Mouse (Mus musculus): ENCODE results near the gene Ctsd.
"Not testable (repeated sequence)": the region's sequence is repeated elsewhere in the genome, so short reads cannot be mapped to it uniquely, and the experiment has no call there.

The Ctsd gene

DNA sequence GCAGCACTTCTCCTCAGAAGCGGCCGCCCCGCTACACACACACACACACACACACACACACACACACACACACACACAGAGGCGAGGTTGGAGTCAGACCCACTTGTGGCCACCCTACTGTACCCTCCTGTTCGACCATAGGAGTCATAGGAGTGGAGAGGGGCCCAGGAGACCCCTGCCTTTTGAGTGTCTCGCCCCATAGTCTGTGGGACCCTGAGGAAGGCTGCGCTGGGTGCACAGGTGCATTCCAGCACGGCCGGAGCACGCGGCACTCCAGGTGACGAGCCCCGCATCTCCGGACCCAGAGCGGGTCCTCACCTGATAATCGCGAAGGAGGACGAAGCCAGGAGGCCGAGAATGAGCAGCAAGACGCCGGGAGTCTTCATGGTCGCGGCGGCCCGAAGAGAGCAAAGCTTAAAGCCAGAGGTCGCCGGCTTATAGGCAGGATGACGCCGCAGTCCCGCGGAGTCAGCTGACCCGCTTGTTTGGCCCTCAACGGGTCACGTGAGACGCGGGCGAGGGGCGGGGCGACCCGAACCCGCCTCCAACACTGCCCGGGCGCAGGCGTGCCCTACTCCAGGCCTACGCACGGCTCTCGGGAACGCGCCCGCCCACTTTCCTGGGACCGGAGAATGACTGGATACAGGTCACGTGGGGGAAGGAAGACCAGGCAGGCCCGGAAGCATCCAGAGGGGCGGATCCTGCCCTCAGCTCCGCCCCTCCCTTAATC is at the start of gene Ctsd:
Gene Ctsd, minus strand, starts transcription at position 620 of the 730 bp plus-strand sequence.
- peak; percentile 84 for DNase-seq (ENCODE audit: low read depth)

DNA sequence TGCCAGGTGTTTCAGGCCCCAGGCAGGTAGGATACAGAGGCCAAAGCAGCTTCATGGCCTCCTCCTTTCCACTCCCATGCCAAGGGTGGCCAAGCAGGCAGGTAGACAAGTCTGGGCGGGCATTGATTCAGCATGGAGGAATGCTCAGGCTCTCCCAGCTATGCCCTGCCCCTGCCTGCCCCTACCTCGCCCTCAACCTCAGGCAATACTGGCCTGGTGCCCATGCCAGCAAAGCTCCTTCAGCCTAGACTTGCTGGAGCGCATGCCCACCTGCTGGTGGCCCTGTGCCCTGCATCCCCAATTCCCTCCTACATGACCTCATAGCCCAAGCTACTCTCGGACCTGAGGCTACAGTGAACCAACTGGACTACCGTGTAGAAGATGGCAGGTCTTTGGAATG is 49.5 kb upstream of the Ctsd start:
- DNase-seq (ENCODE audit: low read depth): no peak

DNA sequence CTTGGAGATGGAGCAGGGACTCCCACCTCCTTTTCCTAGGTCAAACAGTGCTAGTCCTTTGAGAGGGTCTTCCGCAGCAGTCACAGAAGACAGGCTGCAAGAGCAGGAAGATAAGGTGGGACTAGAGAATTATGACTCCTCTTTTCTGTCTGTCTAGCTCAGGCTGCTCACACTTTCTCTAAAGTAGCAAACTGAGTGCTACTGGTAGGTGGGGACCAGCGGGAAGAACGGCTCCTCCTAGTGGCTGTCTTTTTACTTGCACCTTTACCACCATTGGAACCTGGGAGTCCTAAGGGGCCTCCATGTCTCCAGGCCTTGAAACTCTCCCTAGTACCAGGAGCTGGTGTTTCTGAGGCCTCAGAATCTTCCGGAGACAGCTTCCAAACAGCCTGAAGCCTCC is 47.7 kb upstream of the Ctsd start:
- peak; percentile 63 for DNase-seq (ENCODE audit: low read depth)

DNA sequence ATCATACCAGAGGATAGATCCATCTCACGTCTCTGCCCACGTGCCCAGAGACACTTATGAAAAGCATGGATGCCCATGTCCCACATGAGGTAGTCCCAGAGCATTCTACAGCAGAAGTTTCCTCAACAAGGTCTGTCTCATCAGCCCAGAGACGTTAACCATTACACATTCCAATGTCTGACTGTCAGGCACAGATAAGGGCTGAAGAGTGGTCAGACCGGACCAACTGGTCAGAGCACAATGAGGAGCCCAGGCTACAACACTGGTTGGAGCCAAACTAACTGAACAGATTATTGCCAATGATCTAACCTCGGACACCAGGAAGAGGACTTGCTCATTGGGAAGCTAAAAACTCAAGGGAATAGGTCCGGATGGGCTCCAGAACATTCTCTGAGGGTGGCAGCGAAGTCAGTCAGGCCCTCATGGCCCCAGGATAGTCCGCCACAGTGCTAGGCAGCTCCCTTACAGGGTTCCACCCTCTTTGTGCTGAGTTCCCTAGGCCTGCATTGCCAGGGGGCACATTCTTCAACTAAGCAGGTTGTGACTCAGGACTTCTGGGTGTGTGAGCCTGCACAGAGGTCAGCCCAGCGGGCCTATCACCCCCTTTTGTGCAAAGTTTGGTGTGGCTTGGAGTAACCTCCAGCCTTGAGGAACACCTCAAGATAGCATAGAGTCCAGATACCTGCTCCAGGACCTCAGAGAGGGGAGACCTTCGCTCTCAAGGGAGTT is 46.5 kb upstream of the Ctsd start, which contains the start of gene Syt8:
Gene Syt8, plus strand, starts transcription at position 714 of the 729 bp plus-strand sequence.
- no peak for DNase-seq (ENCODE audit: low read depth)

- no peak for DNase-seq (ENCODE audit: low read depth)
Measured at GRCm38 (mm10) chr7:142433623-142434022, 45.8 kb upstream of the Ctsd start.

GRCm38 (mm10) chr7:142431106-142431505 is 43.3 kb upstream of the Ctsd start:
- no peak for DNase-seq (ENCODE audit: low read depth)

DNA sequence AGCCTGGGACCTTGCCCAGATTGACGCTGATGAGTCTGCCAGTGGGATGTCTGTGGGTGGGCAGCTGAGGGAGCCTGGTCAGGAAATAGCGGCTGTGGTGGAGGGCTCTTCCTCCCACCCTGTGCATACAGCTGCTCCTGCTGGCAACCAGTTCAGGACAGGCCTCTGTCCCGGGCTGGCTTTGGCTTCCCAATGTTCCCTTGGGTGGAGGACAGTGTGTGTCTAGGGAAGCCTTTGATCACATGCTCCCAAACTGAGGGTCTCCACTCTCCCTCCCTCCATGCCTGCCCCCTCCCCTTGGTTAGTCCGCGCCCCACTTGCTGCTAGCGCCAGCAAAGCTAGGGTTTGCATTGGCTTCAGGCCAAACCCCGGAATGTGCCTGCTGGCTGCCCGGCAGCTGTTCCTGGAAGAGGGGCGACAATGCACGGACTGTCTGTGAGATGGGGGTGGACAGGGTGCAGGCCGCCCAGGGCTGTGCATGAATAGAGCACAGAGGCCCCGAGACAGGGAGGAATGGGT is 42.4 kb upstream of the Ctsd start:
- DNase-seq (ENCODE audit: low read depth): no peak

DNA sequence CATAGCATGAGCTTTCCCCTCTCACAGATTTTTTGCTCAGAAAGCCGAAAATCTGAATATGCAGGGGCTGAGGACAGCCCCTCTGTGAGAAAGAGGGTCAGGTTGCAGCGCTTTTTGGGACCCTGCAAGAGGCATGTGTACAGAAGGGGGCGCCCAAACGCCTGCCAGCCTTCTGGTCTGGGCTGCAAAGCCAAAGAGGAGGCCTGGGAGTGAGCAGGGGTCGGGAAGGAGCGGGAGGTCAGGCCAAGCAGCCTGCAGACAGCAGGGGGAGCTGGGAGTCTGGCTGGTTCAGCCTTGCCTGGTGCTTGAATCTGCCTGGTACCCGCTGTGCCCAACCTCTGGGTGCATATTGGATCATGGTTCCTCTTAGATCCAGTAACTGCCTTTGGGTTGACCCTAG is 40.4 kb upstream of the Ctsd start:
- DNase-seq (ENCODE audit: low read depth): peak; percentile 41

GRCm38 (mm10) chr7:142425641-142426213 is 37.9 kb upstream of the Ctsd start:
- DNase-seq (ENCODE audit: low read depth): no peak

DNA sequence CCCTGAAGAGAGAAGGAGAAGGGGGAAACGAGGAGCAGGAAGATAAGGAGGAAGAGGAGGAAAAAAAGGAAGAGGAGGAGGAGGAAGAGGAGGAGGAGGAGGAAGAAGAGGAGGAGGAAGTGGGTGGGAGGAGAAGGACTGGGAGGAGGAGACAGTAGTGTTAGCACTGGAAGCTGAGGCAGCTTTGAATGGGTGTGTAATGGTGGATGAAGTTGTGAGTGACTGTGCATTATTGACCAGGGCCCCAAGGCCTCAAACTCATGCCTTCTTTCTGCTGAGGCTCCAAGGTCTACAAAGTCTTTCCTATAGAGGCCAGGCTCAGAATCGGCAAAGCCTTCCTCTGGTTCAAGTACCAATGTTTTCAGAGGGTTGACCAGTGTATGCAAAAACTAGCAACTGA is 34.0 kb upstream of the Ctsd start:
- DNase-seq (ENCODE audit: low read depth): no peak

GRCm38 (mm10) chr7:142419887-142420286 is 32.0 kb upstream of the Ctsd start:
- DNase-seq (ENCODE audit: low read depth): no peak

DNA sequence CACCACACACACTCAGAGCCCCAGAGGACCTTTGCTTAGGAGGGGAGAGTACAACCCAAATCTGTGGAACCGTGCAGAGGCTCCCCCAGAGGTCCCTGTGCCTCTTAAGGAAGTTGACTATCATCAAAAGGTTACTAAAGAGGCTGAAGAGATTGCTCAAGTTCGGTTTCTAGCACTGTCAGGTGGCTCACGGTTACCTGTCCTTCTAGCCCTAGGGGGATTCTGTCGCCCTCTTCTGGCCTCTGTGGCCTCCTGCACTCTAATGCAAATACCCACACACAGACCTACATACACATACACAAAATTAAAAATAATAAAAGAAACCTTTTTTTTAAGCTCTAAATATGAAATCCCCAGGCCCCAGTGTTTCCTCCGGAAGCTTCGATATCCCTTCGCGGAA is 30.8 kb upstream of the Ctsd start:
- no peak for DNase-seq (ENCODE audit: low read depth)

- no peak for DNase-seq (ENCODE audit: low read depth)
Measured at GRCm38 (mm10) chr7:142418027-142418426, 30.2 kb upstream of the Ctsd start.

DNA sequence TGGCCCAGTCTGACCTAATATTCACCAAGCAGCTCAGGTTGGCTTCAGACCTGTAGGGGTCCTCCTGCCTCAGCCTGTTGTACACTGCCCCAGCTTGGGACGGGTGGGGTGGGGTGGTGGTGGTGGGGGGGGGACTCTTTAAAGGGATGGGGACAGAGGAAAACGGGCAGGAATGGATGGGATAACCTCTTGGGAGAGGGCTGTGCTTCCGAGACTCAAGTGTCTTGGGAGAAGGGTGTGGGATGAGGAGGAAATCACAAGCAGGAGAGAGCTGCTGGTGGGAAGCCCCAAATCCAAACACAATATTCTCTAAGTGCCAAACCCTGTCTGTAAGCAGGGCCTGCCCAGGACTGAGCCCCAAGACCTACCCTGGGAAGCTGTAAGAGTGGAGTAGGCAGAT is 28.4 kb upstream of the Ctsd start:
- no peak for DNase-seq (ENCODE audit: low read depth)

GRCm38 (mm10) chr7:142415314-142415713 is 27.5 kb upstream of the Ctsd start:
- no peak for DNase-seq (ENCODE audit: low read depth)

GRCm38 (mm10) chr7:142413285-142413684 is 25.4 kb upstream of the Ctsd start:
- DNase-seq (ENCODE audit: low read depth): no peak

GRCm38 (mm10) chr7:142409603-142410002 is 21.8 kb upstream of the Ctsd start:
- no peak for DNase-seq (ENCODE audit: low read depth)

- DNase-seq (ENCODE audit: low read depth): no peak
Measured at GRCm38 (mm10) chr7:142408686-142409085, 20.8 kb upstream of the Ctsd start.

DNA sequence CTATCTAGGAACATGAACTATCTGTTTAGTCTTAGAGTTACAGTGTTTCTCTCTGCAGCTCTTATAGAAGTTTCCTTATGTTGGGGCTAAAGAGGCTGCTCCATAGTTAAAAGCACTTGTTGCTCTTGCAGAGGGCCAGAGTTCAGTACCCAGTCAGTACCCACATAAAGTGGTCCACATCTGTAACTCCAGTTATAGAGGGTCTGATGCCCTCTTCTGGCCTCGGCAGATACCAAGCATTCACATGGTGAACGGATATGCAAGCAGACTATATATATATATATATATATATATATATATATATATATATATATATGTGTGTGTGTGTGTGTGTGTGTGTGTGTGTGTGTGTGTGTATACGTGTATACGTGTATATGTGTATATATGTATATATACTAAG is 20.1 kb upstream of the Ctsd start:
- no peak for DNase-seq (ENCODE audit: low read depth)

DNA sequence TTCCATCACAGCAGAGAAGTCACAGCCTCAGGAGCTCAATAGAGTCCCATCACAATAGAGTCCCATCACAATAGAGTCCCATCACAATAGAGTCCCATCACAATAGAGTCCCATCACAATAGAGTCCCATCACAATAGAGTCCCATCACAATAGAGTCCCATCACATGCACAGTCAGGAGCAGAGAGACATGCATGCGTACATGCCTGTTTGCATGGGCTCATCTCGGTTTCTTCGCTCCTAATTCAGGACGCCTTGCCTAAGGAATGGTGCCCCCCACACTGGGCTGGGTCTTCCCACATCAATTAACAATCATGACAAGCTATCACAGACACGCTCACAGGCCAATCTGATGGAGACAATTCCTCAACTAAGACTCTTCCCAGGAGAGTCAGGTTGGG is 17.3 kb upstream of the Ctsd start:
- DNase-seq (ENCODE audit: low read depth): not testable (repeated sequence)

GRCm38 (mm10) chr7:142403591-142403990 is 15.8 kb upstream of the Ctsd start:
- no peak for DNase-seq (ENCODE audit: low read depth)

DNA sequence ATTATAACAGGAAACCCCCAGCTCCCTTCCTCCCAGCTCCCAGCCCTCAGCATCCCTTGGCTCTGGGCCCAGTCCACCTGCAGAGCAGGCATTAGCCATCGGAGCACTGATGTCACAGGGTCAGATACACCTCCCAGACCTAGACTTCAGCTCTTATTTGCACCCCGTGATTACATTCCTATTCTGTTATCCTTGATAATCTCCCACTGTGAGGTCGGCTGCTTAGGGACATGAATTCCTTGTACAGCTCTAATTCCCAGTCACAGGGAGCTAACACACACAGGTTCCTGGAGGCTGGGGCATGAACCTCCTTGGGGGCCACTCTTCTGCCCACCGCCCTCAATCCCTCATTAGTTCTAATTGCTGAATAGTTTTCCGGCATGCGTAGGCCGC is 12.9 kb upstream of the Ctsd start:
- no peak for DNase-seq (ENCODE audit: low read depth)
